Mouse (Mus musculus) embryo, embryonic 9.5 days (tissue): ENCODE data around the gene 4932415D10Rik.
A peak's percentile ranks its signal among the peaks of the same experiment; 100 is the strongest.

ENCODE experiments used
- DNase-seq: peaks from one replicate; pipeline ENCODE4 v3.0.0-alpha.2; 2017; ENCODE audit errors: extremely low spot score

The 4932415D10Rik gene

DNA sequence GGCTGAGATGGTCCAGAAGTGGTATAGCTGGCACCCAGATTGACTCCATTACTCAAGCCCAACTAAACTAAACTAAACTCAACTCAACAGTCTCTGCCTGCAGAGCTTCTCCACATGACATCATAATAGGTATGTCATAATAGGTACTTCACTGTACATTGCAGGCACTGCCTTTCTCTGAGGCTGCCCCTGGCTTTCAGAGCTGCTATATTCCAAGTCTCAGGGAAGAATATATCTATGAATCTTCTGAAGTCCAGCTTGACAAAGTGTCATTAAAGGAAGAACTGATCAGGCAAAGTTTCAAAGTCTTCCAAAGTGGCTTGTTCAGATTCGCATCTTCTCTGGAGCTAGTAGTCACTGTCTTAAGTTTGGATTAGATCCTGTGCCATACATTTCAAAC is at the start of gene 4932415D10Rik:
Gene 4932415D10Rik, minus strand, starts transcription at position 101 of the 400 bp plus-strand sequence.
- no peak for DNase-seq

DNA sequence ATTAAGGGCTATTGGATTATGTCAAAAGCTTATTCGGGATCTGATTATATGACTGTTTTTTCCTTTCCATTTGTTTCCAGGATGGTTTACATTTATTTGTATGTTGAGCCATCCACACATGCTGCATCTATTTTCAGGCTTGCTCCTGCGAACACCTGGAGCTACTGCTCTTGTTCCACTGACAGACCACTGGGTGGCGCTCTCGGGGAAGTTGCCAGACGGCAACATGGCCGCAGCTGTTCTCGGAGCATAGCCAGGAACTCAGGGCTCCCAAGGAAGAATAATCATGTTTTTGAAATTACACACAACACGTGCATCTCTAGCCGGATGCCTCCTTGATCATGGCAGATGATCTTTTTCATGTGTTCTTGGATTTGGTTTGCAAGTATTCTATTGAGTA is 45.5 kb upstream of the 4932415D10Rik start:
- DNase-seq: no peak

DNA sequence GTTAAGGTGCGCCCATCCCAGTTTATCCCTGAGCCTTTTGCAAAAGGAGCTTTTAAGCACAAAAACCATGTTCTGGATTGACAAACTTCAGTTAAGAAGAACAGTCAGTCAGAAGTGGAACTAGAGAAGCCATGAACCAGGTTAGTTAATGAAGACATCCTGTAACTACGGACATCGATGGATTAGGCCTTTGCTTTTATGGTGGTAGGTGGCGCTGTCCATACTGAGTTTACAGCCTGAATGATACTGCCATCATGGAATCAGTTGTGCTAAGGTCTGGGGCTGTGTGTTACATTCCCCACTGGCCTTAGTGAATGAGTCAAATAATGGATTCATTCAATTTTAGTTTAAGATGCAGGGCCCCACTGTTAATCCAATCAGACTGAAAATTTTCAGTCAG is 39.0 kb upstream of the 4932415D10Rik start:
- DNase-seq: no peak

DNA sequence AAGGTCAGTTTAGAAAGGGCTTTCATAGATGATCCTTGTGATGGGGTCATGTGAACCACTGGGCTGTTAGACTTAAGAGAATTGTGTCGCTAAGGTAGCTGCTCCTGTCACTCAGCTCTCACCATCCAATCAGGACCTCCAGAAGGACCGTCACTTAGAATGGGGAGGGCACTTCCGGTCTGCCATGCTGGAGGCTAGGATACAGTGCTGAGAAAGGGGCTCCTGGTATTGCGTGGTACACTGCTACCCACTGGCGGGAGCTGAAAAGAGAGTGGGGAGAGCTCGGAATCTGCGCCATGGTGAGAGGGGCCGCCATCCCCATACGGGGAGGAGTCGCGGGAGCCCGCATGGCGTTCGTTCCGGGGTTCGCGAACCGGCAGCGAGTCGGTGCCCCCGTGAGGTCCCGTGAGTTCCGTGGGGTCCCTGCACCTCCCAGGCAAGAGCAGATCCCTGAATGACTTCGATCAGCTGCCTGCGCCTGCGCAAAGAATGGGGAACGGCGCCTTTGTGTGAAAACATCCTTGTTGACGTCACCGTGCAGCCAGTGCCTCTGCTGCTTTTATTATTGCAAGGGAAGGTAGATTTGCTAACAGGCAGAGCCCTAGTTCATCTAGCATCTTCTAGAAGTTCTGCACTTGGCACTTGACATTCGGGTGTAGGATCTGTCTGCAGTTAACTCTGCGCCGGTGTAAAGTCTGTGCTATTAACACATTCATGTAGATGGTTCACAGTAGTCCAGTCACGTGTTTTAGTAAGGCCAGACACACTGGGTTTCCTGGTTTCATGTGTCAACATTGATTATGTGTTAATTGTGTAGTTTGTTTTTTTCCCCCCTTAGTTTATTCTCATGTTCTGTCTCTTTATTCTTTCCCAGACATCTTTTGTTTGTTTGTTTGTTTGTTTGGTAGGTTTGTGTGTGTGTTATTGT is 38.0 kb upstream of the 4932415D10Rik start, which contains the start of gene Gm4924:
Gene Gm4924, plus strand, starts transcription at position 173 of the 928 bp plus-strand sequence.
- DNase-seq: peak; percentile 85

DNA sequence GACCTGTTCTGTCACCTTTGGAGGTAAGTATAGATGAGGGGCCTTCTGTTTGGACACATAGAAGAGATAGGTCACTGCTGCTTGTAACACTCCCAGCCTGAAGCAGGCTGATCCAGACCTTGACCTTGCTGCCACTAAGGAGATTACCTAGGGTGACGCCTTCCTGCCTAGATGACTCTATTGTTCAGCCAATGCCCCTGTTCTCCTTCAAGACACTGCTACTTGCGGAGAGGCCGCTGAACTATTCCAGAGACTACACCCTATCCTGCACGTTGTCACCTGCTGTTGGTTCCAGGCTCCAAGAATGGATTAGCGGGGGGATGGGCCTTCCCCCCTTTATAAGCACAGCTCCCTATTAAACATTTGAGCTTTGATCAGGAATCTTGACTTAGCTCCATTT is 13.4 kb upstream of the 4932415D10Rik start:
- DNase-seq: no peak

DNA sequence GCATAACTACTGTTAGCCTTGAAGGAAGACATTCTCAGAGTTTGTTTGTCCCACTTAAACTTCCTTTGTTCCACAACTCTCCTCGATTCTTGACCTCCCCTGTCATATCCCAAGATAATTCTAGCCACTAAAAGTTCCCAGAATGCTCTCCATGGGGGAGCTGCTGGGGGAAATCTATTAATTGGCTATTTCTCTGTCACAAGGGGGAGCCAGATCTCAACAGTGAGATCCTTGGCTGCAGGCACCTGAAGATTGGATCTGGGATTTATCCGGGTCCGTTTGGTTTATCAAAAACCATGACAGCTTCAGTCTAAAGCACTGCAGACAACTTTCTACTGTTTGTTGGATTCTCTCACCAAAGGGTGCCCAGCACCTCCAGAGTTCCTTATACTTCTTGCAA is 3.8 kb upstream of the 4932415D10Rik start:
- DNase-seq: no peak

DNA sequence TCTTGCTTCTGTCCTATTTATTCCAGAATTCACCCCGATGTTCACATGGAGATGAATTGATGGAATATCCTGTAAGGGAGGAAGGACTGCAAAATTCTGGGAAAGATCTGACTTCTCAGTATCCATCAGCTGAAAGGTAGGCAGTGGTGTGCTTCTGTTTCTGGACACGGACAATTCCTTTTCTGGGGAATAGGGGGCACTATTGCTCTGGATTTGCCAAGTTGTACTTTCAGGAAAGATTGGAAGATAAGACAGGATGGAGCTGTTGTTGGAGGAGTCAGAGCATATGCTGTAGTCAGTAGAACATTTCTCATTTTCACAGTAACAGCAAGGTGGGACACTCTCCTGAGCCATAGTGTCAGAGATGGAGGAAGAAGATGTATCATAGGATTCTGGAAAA is 19.9 kb downstream of the 4932415D10Rik start:
- no peak for DNase-seq

DNA sequence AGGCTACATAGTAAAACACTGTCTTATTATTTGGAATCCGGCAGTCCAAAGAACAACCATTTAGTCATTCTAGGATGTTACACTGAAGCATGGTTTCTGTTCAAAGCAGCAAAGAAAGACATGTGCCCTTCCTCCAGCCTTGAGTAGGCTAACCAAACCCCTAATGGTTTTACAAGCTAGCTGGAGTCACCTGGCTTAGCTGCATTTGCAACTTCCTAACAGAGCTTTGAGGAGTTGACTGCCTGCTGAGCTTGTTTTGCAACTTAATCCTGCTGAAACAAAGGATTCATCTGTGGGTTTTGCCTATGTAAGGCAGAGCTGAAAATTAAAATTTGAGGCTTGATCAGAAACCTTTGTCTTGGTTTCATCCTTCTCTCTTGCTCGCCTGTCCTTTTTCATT is 59.1 kb downstream of the 4932415D10Rik start:
- no peak for DNase-seq

DNA sequence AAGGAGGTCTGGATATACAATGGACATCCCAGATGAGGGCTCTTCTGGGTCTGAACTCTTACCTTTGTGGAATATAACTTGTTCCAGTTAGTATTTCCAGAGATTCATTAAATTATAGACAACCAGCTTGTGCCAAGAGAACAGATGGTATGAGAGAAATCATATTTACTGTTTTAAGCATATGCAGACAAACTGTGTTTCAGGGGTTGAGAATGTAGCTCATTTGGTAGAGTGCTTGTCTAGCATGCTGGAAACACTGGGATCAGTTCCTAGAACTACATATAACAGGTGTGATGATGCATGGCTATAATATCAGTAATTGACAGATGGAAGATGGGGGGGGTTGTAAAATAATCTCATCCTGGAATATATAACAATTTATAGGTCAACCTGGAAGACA is 71.4 kb downstream of the 4932415D10Rik start:
- DNase-seq: no peak

DNA sequence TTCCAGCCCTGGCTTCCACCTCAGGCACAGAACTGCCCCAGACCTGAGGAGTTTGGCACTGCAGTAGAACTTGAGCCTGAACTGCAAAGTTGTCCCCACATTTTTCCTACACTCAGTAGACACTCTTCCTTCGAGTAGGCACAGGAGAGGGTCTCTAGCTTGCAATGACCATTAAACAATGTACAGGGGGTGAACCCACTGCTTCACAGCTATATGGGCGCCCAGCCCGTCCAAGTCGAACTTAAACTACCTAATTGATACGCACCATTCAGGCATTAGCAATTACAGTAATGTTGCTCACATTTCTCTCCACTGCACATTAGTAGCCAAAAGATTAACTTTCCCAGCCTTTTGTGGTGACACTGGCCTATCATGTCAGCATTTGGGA is 75.0 kb downstream of the 4932415D10Rik start:
- no peak for DNase-seq

DNA sequence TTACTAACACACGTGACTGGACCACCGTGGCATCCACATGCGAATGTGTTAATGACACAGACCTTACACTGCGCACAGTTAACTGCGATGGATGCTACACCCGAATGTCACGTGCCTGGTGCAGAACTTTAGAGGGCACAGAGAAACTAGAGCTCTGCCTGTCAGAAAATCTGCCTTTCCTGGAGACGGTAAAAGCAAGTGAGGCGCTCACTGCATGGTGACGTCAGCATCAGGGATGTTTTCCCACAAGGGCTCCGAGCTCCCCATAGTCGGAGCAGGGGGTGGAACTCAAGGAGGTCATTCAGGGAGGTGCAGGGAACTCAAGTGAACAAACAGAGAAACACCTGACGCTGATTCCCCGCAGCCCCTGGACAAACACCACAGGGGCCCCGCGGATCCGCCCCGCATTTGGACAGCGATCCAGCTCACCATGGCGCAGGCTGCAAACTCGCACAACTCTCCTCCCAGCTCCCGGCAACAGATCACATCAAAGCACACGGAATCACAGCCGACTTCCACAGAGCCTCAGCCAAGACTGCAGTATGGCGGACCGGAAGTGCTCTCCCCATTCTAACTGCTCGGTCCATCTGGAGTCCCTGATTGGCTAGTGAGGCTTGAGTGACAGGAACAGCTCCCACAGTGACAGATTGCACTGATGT is 75.5 kb downstream of the 4932415D10Rik start, which contains the start of gene Zfp938:
Gene Zfp938, minus strand, starts transcription at position 539 of the 659 bp plus-strand sequence.
- DNase-seq: peak; percentile 75
